Mouse (Mus musculus): ENCODE measurements around the gene Lrig2.

DNA sequence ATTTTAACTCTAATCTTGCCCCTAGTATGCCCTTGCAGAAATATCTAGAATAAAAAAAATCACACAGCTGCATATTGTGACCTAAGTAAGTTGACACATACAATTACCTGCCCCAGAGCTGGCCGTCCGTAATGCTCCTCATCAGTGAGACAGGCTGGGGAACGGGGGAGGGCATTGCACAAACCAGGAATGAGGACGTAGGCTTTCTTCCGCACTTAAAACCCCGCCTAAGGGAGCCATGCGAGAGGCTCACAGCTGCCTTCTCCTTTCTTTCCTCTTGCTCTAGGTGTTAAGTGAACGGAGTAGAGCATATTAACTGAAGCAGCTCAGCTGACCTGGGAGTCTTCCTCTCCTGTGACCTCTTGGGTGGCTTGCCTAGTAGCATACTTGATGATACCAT lies 149.9 kb downstream of the Lrig2 start:
- TF ChIP-seq CEBPB (IDR thresholded peaks at IDR 0.05; ENCODE audit: low read depth) (no peak), CTCF (IDR thresholded peaks at IDR 0.05; ENCODE audit: control insufficient read depth, insufficient read depth, insufficient read length) (no peak), USF1 (IDR thresholded peaks at IDR 0.05; ENCODE audit: low read depth) (no peak)

All from C2C12 (cell line).